Mouse (Mus musculus) forebrain, postnatal 0 days (tissue): ENCODE measurements around the gene Ralgapa1. TPM values are rescaled to one million over a fixed set of nuclear protein-coding genes. Genes with fewer than 3 reads are reported as not detected.
A peak's percentile ranks its signal among the peaks of the same experiment; 100 is the strongest.

ENCODE experiments used
- ATAC-seq: fragments of 200-750 bp; cut with Nextera tagmentation; 2 replicates; pipeline ENCODE4 v1.8.0; 2017; ENCODE audit warnings: mild to moderate bottlenecking, moderate library complexity
- DNase-seq: peaks from one replicate; pipeline ENCODE4 v3.0.0-alpha.2; 2015
- H3K27ac ChIP-seq: fragments of 300-500 bp; sonication (generic); 2 replicates; pipeline ENCODE4 v1.5.1; 2014; ENCODE audit warnings: low read depth, mild to moderate bottlenecking, antibody characterized with exemption, low read length, moderate library complexity, mixed read lengths
- H3K27me3 ChIP-seq: fragments of 300-500 bp; sonication (generic); 2 replicates; pipeline ENCODE4 v1.6.1; 2014; ENCODE audit warnings: mild to moderate bottlenecking, low read length, mixed read lengths; ENCODE audit not compliant: insufficient read depth
- H3K36me3 ChIP-seq: fragments of 300-500 bp; sonication (generic); 2 replicates; pipeline ENCODE4 v1.6.1; 2014; ENCODE audit warnings: mild to moderate bottlenecking, moderate library complexity; ENCODE audit not compliant: insufficient read depth
- H3K4me1 ChIP-seq: fragments of 300-500 bp; sonication (generic); 2 replicates; pipeline ENCODE4 v1.6.1; 2014; ENCODE audit warnings: antibody characterized with exemption; ENCODE audit not compliant: insufficient read depth
- H3K4me2 ChIP-seq: fragments of 300-500 bp; sonication (generic); 2 replicates; pipeline ENCODE4 v1.6.1; 2014; ENCODE audit warnings: low read depth, mild to moderate bottlenecking, moderate library complexity
- H3K4me3 ChIP-seq: fragments of 300-500 bp; sonication (generic); 2 replicates; pipeline ENCODE4 v1.5.1; 2014; ENCODE audit warnings: low read depth, low read length, mixed read lengths
- H3K9ac ChIP-seq: fragments of 300-500 bp; sonication (generic); 2 replicates; pipeline ENCODE4 v1.6.1; 2014; ENCODE audit warnings: mild to moderate bottlenecking
- H3K9me3 ChIP-seq: fragments of 300-500 bp; sonication (generic); 2 replicates; pipeline ENCODE4 v1.6.1; 2016; ENCODE audit warnings: low read length
- CTCF ChIP-seq: sonication (generic); IDR thresholded peaks from 2 replicates; pipeline ENCODE4 v1.5.1; 2016; ENCODE audit warnings: antibody characterized with exemption, control low read depth, low read depth
- WGBS: fragments of 180-500 bp; shearing (Covaris S2); extraction: QIAGEN DNeasy Blood & Tissue Kit; methylation state at CpG from one replicate; pipeline ENCODE4 v1.1.7; 2014; 5-methylcytosine and 5-hydroxymethylcytosine counted together
- polyA plus RNA-seq: library from polyadenylated mRNA; unstranded; fragments of >200 nt; fragmentation: Nextera tagmentation; extraction: Ambion mirVana; gene quantifications from 2 replicates; pipeline ENCODE4 v1.2.1, GENCODE M21; 2015
- total RNA-seq: library from RNA; depleted of rRNA; stranded (reverse); fragments of >200 nt; gene quantifications from 2 replicates; pipeline ENCODE4 v1.2.3, GENCODE M21; 2014; rRNA removed

Ralgapa1 gene
- total RNA-seq: 88.4 and 107 TPM in 2 replicates
- 9.9 and 14.8 TPM in 2 replicates for polyA plus RNA-seq

GRCm38 (mm10) chr12:55820661-55821314 is at the start of gene Ralgapa1:
Gene Ralgapa1, minus strand, starts transcription at chr12:55821167.
- H3K9ac ChIP-seq: peak within 1 kb of the TSS; percentile 91
- H3K9me3 ChIP-seq: no peaks in the 10 kb centered on the region
- peak; percentile 97 for DNase-seq
- peak; percentile 68 for TF ChIP-seq CTCF
- H3K4me1 ChIP-seq: 0 out of 2 replicates have a peak, but pooled peaks cover 7% of the 10 kb centered on the region
- H3K36me3 ChIP-seq: no peaks in the 10 kb centered on the region
- under 1% methylated on average over 75 of the region's 78 CpGs for WGBS
- peak within 1 kb of the TSS; percentile 69 for H3K4me2 ChIP-seq
- H3K4me3 ChIP-seq: peak within 1 kb of the TSS; percentile 90
- peak; percentile 98 for ATAC-seq
- H3K27me3 ChIP-seq: no peaks in the 10 kb centered on the region
- H3K27ac ChIP-seq: peak within 1 kb of the TSS; percentile 94

DNA sequence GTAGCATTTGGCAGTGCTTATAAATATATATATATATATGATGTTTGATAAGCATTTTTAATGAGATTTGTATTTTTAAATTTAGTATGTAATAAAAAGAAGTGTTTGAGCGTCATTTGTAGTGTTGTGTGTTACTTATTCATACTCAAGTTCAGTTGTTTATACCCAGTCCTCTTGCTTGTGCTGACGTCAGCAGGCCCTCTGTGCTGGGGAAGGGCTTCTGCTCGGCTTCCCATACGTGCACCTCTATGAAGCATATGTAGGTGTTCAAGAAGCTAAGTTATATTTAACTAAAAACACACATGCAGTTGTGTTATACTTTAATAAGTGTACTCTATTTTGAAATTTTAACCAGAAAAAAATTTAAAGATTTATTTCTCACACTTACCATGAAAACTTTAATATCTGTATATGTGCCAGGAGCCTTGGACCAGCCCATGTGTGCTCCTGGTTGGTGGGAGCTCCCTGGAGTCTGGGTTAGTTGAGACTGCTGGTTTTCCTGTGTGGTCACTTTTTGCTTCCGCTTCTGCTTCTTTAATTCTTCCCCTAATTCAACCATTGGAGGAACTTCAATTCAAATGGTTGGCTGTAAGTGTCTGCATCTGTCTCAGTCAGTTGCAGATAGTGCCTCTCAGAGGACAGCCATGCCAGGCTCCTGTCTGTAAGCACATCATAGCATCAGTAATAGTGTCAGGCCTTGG is 48.8 kb upstream of the Ralgapa1 start:
- WGBS: 96% methylated on average over 5 of the region's 5 CpGs
- TF ChIP-seq CTCF: no peak
- ATAC-seq (no peak), DNase-seq (no peak)
- Histone ChIP-seq H3K36me3 (peaks cover 44% of the 10 kb centered on the region), H3K9ac (no peak overlapping the region), H3K4me1 (no peaks in the 10 kb centered on the region), H3K27ac (no peak overlapping the region), H3K4me2 (no peak overlapping the region), H3K27me3 (no peaks in the 10 kb centered on the region), H3K4me3 (no peak overlapping the region), H3K9me3 (no peaks in the 10 kb centered on the region)

DNA sequence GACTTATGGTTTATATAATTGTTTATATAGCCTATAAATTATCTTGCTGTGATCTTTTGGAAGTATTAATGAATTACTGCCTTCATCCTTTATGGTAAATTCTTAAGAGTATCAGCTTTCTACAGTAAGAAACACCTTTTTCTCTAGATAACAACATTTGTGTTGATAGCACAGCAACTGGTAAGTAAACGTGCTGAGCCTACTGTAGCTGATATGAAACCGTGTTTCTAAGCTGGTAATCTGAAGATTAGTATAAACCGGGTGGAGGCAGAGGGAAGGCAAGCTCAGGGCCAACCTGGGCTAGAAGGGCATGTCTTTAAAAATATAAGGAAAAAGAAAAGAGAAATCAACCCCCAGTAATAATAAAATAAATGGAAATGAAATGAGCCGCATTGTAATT is 46.8 kb upstream of the Ralgapa1 start:
- Histone ChIP-seq H3K9me3 (no peaks in the 10 kb centered on the region), H3K36me3 (peaks cover 50% of the 10 kb centered on the region), H3K27ac (no peak overlapping the region), H3K27me3 (no peaks in the 10 kb centered on the region), H3K4me1 (no peaks in the 10 kb centered on the region), H3K4me3 (no peak overlapping the region), H3K9ac (no peak overlapping the region), H3K4me2 (no peak overlapping the region)
- 96% methylated on average over 4 of the region's 4 CpGs for WGBS
- no peak for ATAC-seq
- TF ChIP-seq CTCF: no peak
- no peak for DNase-seq

- Histone ChIP-seq H3K27ac (no peak overlapping the region), H3K9me3 (no peaks in the 10 kb centered on the region), H3K27me3 (no peaks in the 10 kb centered on the region), H3K4me2 (no peak overlapping the region), H3K9ac (no peak overlapping the region), H3K4me3 (no peak overlapping the region), H3K4me1 (no peaks in the 10 kb centered on the region), H3K36me3 (peaks cover 41% of the 10 kb centered on the region)
- ATAC-seq (no peak), DNase-seq (no peak)
- WGBS: 92% methylated on average over 7 of the region's 7 CpGs
- no peak for TF ChIP-seq CTCF
These were observed 39.7 kb upstream of the Ralgapa1 start for GRCm38 (mm10) chr12:55860631-55861030.

DNA sequence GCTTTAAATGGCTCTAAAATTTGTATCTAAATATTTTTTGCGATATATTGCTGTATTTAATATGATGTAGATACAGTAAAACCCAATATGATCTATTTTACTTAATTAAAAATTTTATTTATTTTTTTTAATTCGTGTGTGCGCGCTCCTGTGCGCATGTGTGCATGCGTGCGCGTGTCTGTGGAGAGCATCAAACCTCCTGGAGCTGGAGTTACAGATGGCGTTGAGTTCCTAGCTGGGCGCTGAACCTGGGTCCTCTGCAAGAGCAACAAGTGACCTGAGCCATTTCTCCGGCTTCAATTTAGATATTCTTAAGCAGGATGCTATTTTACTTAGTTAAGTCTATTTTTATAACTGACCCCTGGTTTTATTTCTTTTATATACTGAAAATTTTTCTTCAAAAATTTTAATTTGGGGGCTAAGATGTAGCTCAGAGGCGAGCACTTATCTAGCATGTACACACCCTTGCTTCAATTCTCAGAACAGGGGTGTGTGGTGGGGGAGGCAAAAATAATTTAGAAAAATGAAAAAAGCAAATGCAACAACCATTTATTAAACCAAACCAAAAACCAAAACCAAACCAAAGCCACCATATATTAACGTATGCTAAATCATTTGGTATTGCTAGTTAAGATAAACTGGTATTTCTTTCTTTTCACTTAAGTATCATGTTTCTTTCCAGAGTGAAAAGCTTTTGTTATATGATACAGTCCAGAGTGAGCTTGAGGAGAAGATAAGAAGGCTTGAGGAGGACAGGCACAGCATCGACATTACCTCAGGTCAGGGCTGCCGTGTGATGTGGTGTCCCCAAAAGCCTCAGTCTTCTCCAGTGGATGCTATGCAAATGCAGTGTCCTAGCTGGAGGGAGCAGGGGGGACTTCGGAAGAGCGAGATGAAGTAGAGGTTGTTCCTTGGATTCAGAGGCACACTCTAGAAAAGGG is 38.7 kb upstream of the Ralgapa1 start:
- WGBS: 97% methylated on average over 17 of the region's 17 CpGs
- peaks cover 42% of the 10 kb centered on the region for H3K36me3 ChIP-seq
- no peak overlapping the region for H3K27ac ChIP-seq
- H3K27me3 ChIP-seq: no peaks in the 10 kb centered on the region
- ATAC-seq: no peak
- H3K4me1 ChIP-seq: no peaks in the 10 kb centered on the region
- H3K9me3 ChIP-seq: no peaks in the 10 kb centered on the region
- H3K4me2 ChIP-seq: no peak overlapping the region
- no peak for DNase-seq
- no peak overlapping the region for H3K9ac ChIP-seq
- no peak for TF ChIP-seq CTCF
- no peak overlapping the region for H3K4me3 ChIP-seq

- Histone ChIP-seq H3K27ac (no peak overlapping the region), H3K9me3 (no peaks in the 10 kb centered on the region), H3K9ac (no peak overlapping the region), H3K36me3 (peaks cover 20% of the 10 kb centered on the region), H3K4me2 (no peak overlapping the region), H3K27me3 (no peaks in the 10 kb centered on the region), H3K4me1 (no peaks in the 10 kb centered on the region), H3K4me3 (no peak overlapping the region)
- no peak for TF ChIP-seq CTCF
- ATAC-seq (no peak), DNase-seq (no peak)
These were observed 29.7 kb upstream of the Ralgapa1 start for GRCm38 (mm10) chr12:55850650-55851049.
